Mouse (Mus musculus) lung, adult 2 months (tissue): ENCODE measurements around the gene Vill. TPM values are rescaled to one million over a fixed set of nuclear protein-coding genes. Genes with fewer than 3 reads are reported as not detected.

Experiments
- DNase-seq: peaks from one replicate; pipeline ENCODE4 v3.0.0; 2022
- H3K4me1 ChIP-seq: fragments of 200-500 bp; 2 replicates; pipeline ENCODE4 v1.6.1; 2011; ENCODE audit warnings: low read length; ENCODE audit not compliant: control insufficient read depth, insufficient read depth
- H3K4me3 ChIP-seq: fragments of 200-500 bp; replicated peaks from 2 replicates; pipeline ENCODE3; 2011; ENCODE audit warnings: low read depth, mild to moderate bottlenecking, control low read depth, low read length; ENCODE audit errors: extremely low read depth
- CTCF ChIP-seq: fragments of 200-500 bp; IDR thresholded peaks from 2 replicates; pipeline ENCODE4 v1.5.1; 2011; ENCODE audit warnings: mild to moderate bottlenecking, low read length, control low read depth; ENCODE audit not compliant: insufficient read depth
- POLR2A ChIP-seq: fragments of 200-500 bp; IDR thresholded peaks from 2 replicates; pipeline ENCODE4 v1.6.1; 2011; ENCODE audit warnings: low read depth, mild to moderate bottlenecking, control low read depth, low read length, borderline replicate concordance; ENCODE audit errors: extremely low read depth
- WGBS: fragments of 180-500 bp; shearing (Covaris S2); methylation state at CpG from one replicate; pipeline ENCODE4 v1.1.7; 2018; 5-methylcytosine and 5-hydroxymethylcytosine counted together
- polyA plus RNA-seq: library from polyadenylated mRNA; depleted of rRNA; stranded (reverse); fragments of >200 nt; gene quantifications from 2 replicates; pipeline ENCODE4 v1.2.3, GENCODE M21; 2012

The Vill gene
- polyA plus RNA-seq, 1 experiment = 20.2 TPM

DNA sequence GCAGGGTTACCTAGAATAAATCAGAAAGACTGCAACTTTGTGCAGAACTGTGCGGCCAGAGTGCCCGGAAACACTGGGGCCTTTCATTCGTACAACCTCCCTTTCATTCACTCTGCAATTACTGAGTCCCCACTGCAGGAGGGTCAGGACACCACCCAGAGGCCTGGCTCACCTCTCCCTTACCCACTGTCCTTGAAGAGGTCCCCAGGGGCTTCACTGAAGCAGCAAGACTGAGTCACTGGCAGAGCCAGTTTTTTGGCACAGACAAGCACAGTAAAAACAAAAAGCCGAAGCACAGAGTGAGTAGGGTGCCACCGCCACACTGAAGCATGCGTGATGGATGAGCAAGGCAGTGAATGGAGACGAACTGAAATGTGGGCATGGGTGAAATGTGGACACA is 36.9 kb downstream of the Vill start:
- Histone ChIP-seq H3K4me3 (no peak overlapping the region), H3K4me1 (0 out of 2 replicates have a peak, but pooled peaks cover 7% of the 10 kb centered on the region)
- no peak for DNase-seq
- 71% methylated on average over 7 of the region's 7 CpGs for WGBS
- TF ChIP-seq POLR2A = no peak
- TF ChIP-seq CTCF = no peak

DNA sequence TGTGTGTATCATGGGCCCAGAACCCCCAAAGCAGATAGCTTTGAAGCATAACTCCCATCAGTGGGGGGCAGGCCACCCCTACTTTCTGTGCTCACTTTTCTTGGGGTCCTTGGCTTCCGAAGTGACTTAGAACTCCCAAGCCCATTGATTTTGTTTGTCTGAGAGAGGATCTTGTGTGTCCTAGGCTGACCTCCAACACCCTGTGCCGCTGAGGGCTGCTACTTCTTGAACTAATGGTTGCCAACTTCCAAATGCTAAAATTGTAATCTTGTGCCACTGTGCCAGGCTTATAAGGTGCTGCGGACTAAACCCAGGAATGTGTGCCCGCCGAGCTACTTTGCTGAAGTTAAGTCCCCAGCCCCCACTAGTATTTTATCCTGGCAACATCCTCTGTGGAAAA is 37.9 kb downstream of the Vill start:
- TF ChIP-seq POLR2A = no peak
- TF ChIP-seq CTCF = no peak
- no peak overlapping the region for H3K4me3 ChIP-seq
- DNase-seq = no peak
- 0 out of 2 replicates have a peak, but pooled peaks cover 7% of the 10 kb centered on the region for H3K4me1 ChIP-seq
- 75% methylated on average over 5 of the region's 5 CpGs for WGBS

DNA sequence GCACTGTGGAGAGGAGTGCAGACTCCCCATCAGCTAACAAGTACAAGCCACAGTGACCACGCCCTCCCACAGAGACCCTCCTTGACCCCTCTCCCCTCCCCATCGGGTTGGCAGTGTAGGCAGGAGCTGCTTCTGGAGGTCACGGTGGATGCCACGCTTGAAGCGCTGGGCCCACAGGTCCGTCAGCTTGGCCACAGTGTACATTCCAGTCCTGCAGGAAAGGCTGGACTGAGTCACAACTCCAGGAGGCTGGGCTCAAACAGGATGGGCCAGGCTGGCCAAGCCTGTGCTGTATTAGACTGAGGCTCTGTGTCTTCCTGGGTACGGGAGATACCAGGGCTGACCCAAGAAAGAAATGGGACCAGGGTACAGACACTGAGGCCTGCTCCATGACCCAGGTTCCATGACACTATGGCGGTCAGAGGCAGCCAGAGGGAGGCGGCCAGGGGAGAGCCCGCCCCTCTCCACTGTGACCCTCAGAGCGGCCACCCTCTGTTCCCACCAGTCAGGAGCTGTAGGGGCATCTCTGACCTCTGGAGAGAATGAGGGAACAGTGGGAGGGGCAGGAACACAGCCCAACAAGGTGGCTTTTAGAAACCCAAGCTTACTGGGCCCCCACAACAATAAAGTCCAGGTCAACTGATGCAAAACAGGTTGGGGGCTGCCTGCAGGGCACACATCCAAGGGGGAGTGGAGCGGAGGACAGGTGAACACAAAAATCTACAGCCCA is 39.2 kb downstream of the Vill start:
- WGBS = 70% methylated on average over 12 of the region's 12 CpGs
- Histone ChIP-seq H3K4me1 (0 out of 2 replicates have a peak, but pooled peaks cover 7% of the 10 kb centered on the region), H3K4me3 (no peak overlapping the region)
- no peak for DNase-seq
- TF ChIP-seq POLR2A (no peak), CTCF (no peak)

DNA sequence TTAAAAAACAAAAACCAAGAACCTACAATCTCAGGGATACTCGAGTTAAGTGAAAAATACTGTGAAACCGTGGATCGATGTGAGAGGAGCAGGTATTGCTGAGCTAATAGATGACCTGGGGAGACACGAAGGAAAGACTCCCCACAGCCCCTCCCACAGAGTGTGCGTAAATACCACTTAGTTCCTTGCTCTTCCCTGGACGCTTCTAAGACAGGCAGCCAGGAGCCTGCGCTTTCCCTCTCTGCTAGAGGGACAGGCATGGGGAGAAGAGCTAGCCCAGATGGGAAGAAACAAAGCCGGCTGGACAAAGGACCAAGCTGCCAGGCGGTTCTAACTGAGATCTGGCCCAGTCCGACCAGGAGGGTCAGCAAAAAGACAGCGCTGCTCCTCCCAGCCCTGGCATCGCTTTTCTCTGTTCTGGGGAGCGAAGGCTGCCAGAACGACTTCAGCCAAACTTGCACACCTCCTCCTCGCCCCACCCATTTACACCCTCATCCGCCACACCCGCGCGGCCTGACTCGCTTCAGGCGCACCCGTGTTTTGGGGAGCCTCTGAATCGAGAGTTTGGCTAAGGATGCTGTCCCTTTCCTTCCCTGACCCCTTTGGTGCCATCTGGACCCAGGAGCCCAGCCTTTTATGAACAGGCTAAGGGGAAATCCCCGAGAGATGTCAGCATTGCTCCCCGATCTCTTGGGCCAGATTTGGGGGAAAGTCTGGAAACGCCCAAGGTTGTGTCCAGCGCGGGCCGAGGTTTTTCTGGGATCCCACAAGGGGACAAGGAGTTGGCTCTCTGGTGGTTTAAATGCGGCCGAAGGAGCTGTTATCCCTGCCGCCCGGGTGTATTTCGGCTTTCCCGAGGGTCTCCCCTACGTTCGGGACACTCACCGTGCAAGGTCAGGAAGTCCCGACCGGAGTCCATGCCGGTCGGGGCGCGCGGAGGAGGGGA is 40.2 kb downstream of the Vill start:
- H3K4me3 ChIP-seq = peak overlapping the region; percentile 68
- WGBS = 4% methylated on average over 45 of the region's 45 CpGs
- TF ChIP-seq POLR2A = no peak; the same call in 1 of the 2 replicates
- TF ChIP-seq CTCF = no peak
- H3K4me1 ChIP-seq = 0 out of 2 replicates have a peak, but pooled peaks cover 2% of the 10 kb centered on the region
- DNase-seq = peak; percentile 47

DNA sequence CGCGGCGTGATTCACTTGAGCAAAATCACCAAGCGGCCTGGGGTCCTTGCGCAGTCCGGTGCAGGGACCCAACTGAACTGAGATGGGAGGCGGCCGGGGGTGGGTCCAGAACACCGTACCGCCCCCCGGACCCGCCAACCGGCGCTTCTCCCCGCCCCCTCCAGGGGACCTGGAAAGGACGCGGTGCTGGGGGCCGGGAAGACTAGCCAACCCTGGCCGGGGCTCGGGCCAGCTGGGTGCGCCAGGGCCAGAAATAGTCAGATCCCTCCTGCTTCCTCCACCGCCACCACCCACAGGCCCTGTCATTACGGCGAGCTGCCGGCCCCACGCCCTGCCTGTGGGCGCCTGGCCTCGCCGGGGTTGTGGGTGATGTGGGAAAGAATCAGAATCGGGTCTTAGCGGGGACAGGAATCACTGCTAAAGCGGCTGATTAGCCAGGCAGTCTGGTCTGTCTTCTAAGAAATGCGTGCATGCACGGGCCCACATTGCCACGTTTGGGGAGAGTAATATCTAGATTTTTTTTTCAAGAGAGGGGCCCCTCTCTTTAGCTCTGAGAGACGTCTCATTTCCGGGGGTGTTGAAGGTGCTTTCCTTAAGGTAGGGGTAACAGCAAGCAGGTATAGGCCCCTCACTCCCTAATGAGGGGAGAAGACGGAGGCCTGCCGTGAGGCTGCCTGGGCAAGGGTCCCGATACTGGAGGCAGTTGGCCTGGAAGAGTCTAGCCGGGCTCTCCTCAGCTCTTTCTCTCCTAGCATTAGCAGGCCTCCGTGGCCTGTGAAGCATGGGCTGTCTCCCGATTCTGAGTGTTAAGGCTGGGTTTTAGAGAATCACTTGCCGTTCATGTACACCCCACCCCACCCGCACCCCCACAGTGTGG is 41.1 kb downstream of the Vill start, which contains the start of gene Plcd1:
Plcd1 (minus strand) TSS at position 84 of the 877 bp plus-strand sequence.
- H3K4me3 ChIP-seq = peak within 1 kb of the TSS; percentile 68
- peak; percentile 73 for DNase-seq
- H3K4me1 ChIP-seq = no peaks in the 10 kb centered on the region
- TF ChIP-seq POLR2A (peak; percentile 48; the same call in 1 of the 2 replicates), CTCF (no peak)
- WGBS = 13% methylated on average over 45 of the region's 45 CpGs

DNA sequence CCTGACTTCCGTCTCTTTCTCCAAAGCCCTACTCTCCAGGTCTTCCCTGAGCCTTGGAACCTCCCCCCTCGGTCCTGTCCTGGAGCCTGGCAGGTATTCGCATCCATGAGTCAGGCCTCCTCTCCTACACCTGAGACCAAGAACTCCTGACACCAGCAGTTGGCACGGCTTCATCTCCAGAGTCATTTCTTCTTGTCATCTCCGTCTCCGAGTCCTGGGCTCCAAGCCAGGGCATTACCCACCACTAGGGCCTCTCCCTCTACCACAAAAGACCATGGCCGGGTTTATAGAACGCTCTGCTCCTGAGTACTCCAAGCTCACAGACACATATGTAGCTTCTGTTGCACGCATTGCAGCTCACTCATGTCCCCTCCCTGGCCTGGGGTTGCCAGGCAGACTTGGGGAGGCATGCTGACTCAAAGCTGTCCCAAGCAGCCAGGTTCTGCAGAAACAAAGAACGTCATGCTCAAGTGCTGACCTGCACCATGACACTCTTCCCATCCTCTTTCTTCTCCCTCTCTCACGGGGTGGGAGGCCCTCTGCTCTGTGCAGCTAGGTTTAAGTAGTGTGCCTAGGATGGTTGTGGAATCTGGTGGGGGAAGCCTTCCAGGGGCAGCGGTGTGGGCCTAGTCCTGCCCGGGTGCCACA is 42.0 kb downstream of the Vill start:
- WGBS = 75% methylated on average over 13 of the region's 13 CpGs
- Histone ChIP-seq H3K4me1 (no peaks in the 10 kb centered on the region), H3K4me3 (no peak overlapping the region)
- TF ChIP-seq CTCF (no peak), POLR2A (no peak)
- DNase-seq = no peak

DNA sequence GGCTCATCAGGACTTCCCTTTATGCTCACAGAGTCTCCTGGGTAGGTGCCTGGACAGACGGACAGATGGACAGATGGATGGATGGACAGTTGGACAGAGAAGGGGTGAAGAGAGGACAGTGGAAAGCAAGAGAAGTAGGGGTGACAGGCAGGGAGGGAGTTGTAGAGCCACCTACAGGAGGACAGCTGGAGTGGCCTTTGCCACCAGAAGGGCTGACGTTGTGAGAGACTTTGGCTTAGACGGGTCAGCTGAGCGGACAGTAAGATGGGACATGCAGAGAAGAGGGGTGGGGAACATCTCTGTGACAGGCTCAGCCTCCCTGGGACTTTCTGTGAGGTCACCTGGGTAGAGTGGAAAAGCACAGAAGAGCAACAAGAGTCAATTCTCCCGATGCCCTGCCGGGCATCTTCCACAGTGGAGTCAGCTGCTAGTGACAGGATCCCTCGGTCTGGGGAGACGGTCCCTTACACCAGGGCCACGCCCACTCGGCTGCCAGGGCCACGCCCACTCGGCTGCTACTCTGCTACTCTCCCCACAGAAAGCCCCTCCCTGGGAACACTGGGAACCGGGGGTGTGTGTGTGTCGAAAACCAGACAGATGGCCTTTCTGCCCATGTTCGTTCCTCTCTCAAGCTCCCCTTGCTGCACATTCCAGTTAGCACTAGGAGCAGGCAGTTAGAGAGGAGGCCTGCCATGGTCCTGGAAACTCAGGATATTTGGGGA is 47.8 kb downstream of the Vill start:
- 15% methylated on average over 15 of the region's 15 CpGs for WGBS
- Histone ChIP-seq H3K4me1 (no peaks in the 10 kb centered on the region), H3K4me3 (no peak overlapping the region)
- no peak for DNase-seq
- TF ChIP-seq CTCF (no peak), POLR2A (no peak)

DNA sequence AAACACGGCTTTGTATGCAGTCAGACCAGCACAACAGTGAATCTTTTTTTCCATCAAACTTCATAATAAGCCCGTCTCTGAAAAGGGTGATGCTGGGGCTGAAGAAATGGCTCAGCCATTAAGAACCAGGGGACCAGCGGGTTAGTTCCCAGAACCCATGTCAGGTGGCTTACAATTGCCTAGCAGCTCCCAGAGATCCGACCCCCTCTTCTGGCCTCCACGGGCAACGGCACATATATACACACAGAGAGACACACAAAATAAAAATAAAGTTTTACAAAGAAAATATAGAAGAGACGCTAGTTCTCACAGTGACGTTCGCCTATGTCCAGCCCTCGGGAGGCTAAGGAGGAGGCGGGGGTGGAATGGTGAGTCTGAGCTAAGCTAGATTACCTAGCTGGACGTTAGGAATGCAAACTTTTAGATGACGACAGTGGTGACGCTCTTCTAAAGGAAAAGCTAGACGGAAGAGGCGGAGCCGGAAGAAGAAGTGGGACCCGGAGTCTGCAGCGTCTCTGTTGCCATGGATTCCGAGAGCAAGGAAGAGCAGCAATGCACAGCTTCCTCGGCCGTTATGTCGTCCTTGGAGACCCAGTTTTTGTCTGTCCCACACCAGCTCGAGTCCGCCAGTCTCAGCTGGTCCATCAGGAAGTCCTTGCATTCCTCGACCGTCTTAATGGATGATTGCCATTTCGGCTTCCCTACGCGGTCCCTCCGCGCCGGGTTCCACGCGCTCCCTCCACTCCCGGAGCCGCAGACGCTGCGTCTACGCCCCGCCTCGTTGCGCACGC is 49.6 kb downstream of the Vill start, which contains the start of gene Dlec1:
Dlec1 (plus strand) TSS at position 487 of the 791 bp plus-strand sequence.
- no peaks in the 10 kb centered on the region for H3K4me1 ChIP-seq
- 2% methylated on average over 44 of the region's 44 CpGs for WGBS
- H3K4me3 ChIP-seq = peak within 1 kb of the TSS; percentile 67
- DNase-seq = peak; percentile 69
- TF ChIP-seq POLR2A = peak; percentile 30; the same call in 1 of the 2 replicates
- no peak for TF ChIP-seq CTCF
